Mouse (Mus musculus) E14TG2a.4 (cell line): ENCODE data around the gene Cnnm2.

Experiments used
- CTCF ChIP-seq: conservative IDR thresholded peaks from 2 replicates; pipeline ENCODE4 v1.5.1; 2014; ENCODE audit warnings: low read length
- POU5F1 ChIP-seq: IDR thresholded peaks from 2 replicates; pipeline ENCODE4 v1.6.1; 2014; ENCODE audit warnings: low read length, borderline replicate concordance

GRCm38 (mm10) chr19:46727140-46727736, 34.2 kb upstream of the Cnnm2 start:
- no peak for TF ChIP-seq CTCF
- no peak for TF ChIP-seq POU5F1
